Mouse (Mus musculus) gastrocnemius, adult 2 months (tissue): Measurements from ENCODE around the gene Ggt7. TPM values are rescaled to one million over a fixed set of nuclear protein-coding genes. Genes with fewer than 3 reads are reported as not detected.
A peak's percentile ranks its signal among the peaks of the same experiment; 100 is the strongest.

Experiments
- DNase-seq: peaks from one replicate; pipeline ENCODE4 v3.0.0; 2022
- H3K27ac ChIP-seq: fragments of 200-600 bp; 2 replicates; pipeline ENCODE4 v1.8.1; 2022; ENCODE audit warnings: mild to moderate bottlenecking
- H3K4me3 ChIP-seq: fragments of 200-600 bp; 2 replicates; pipeline ENCODE4 v1.8.1; 2022; ENCODE audit warnings: mild to moderate bottlenecking, moderate library complexity
- CTCF ChIP-seq: fragments of 200-600 bp; IDR thresholded peaks from 2 replicates; pipeline ENCODE4 v1.8.1; 2022; ENCODE audit warnings: antibody characterized with exemption, mild to moderate bottlenecking, moderate library complexity
- intact Hi-C: fragments of 180-260 bp; cut with DNase I; formaldehyde crosslinking; loops from one replicate; pipeline ENCODE4 v1.15.1; 2025
- total RNA-seq, 2 experiments: library from RNA; stranded (reverse); gene quantifications; 2 replicates each; pipeline ENCODE4 v1.2.3; 2021

Ggt7 gene
- total RNA-seq, 2 experiments from 2014 or later, result 0.53 to 0.71 TPM

DNA sequence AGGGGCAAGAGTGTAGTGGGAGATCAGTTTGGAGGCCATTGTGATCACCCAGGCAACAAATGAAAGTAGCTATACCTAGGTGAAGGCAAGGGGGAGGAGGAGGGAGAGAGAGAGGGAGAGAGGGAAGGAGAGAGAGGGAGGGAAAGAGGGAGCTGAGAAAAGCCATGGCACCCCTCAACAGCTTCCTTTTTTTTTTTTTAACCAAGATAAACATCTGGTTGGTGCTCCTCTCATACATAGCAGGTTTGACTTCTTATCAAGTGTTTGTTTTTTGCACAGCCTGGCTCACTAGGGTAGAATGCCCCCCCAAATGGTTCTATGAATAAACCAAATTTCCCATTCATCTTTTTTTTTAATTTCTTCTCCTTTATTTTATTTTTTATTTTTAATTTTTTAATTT lies 18.3 kb upstream of the Ggt7 start:
- no peak for DNase-seq
- TF ChIP-seq CTCF, result no peak
- Histone ChIP-seq H3K4me3 (no peak overlapping the region), H3K27ac (no peak overlapping the region)
- intact Hi-C loops, result no loop called here

DNA sequence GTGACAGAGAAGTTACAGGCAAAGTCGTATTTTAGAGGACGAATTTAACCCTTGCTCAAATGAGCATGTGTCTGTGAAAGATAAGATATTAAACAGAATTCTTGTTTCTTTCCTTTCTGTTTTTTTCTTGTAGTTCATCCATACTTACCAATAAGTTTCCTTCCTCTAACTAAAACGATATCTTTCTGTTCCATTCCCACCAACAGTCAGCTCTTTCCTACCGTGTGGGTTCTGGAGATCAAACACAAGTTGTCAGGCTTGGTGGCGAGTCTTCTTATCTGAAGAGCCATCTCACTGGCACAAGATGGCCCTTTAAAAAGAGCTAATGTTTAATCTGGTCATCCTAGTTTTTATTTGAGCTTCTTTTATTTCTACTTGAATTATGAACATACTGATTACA lies 9.3 kb upstream of the Ggt7 start:
- no peak overlapping the region for H3K27ac ChIP-seq
- no peak for TF ChIP-seq CTCF
- intact Hi-C loops, result no loop called here

DNA sequence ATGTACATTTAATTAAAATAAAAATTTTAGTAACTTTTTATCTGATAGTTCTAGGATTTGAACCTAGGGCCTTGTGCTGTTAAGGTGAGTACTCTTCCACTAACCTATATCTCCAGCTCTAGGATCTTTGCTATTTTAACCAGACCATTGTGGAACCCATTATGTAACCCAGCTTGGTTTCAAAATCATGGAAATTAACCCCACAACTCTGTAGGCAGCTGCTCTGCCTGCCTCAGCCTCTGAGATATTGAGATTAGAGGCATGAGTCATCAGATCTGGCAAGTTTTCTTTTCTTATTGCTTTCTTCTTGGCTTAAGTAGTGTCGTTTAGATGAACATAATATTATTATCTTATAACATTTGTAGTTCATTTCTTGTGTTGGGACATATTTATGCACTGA lies 6.3 kb upstream of the Ggt7 start:
- TF ChIP-seq CTCF, result no peak
- H3K27ac ChIP-seq, result no peak overlapping the region
- intact Hi-C loops, result no loop called here
- H3K4me3 ChIP-seq, result no peak overlapping the region
- DNase-seq, result no peak

More for the DNA sequence above, 9.3 kb upstream of the Ggt7 start:
- DNase-seq, result no peak
- H3K4me3 ChIP-seq, result no peak overlapping the region

GRCm38 (mm10) chr2:155523706-155524105 lies 5.7 kb upstream of the Ggt7 start:
- no peak for TF ChIP-seq CTCF
- intact Hi-C loops, result no loop called here
- Histone ChIP-seq H3K4me3 (no peak overlapping the region), H3K27ac (no peak overlapping the region)
- no peak for DNase-seq

- intact Hi-C loops, result loop anchor here (2.0 kb wide), 1 partner anchor 16 kb away; no protein-coding TSS in a partner anchor
- DNase-seq, result no peak
- TF ChIP-seq CTCF, result no peak
- Histone ChIP-seq H3K27ac (peak overlapping the region; percentile 97), H3K4me3 (peak overlapping the region; percentile 86)
Observed at GRCm38 (mm10) chr2:155518531-155519270, 664 bp upstream of the Ggt7 start.

DNA sequence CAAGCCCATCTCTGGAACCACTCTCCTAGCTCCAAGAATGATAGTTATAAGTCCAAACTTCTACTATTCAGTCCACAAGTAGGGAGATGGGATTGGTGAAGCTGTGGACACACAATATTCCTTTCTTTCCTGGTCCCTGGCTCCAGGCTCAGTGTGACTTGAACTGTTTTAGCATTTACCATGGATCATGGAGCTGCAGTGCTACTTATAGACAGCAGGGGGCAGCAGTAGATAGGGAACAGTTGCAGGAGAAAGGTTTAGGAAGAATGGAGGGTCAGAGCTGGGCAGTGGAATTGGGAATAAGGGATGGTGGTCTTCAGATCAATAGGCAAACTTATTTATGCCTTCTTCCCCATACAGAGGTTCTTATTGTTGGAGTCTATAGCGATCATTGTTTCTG lies 2.1 kb downstream of the Ggt7 start:
- intact Hi-C loops, result loop anchor here (1.0 kb wide), 2 partner anchors 68 to 104 kb away; no protein-coding TSS in a partner anchor
- Histone ChIP-seq H3K4me3 (no peak overlapping the region), H3K27ac (no peak overlapping the region)
- TF ChIP-seq CTCF, result peak; percentile 99
- peak; percentile 68 for DNase-seq

GRCm38 (mm10) chr2:155514666-155515065 lies 3.4 kb downstream of the Ggt7 start:
- TF ChIP-seq CTCF, result peak; percentile 59
- peak; percentile 85 for DNase-seq
- Histone ChIP-seq H3K4me3 (peak overlapping the region; percentile 67), H3K27ac (peak overlapping the region; percentile 64)
- intact Hi-C loops, result no loop called here

GRCm38 (mm10) chr2:155513543-155513942 lies 4.5 kb downstream of the Ggt7 start:
- no peak overlapping the region for H3K27ac ChIP-seq
- intact Hi-C loops, result no loop called here
- H3K4me3 ChIP-seq, result no peak overlapping the region
- DNase-seq, result no peak
- no peak for TF ChIP-seq CTCF

DNA sequence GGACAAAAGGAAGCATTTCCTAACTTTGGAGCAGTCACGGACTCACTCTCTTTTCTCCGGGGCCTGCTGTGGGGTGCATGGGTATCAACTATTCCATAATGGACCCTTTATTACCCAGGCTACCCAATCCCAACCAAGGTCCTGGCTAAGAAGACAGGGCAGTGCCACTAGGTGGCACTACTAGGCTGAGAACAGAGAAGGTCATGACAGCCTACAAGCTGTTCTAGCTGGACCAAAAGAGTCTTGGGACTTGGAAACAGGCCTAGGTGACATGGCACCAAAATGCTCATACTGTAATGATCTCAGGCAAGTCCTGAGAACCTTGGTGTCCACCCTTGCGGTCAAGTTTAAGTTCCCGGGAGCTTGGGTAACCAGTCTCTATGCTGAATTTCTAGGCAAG lies 5.6 kb downstream of the Ggt7 start:
- DNase-seq, result peak; percentile 70
- H3K4me3 ChIP-seq, result no peak overlapping the region
- TF ChIP-seq CTCF, result peak; percentile 78
- no peak overlapping the region for H3K27ac ChIP-seq
- intact Hi-C loops, result no loop called here

DNA sequence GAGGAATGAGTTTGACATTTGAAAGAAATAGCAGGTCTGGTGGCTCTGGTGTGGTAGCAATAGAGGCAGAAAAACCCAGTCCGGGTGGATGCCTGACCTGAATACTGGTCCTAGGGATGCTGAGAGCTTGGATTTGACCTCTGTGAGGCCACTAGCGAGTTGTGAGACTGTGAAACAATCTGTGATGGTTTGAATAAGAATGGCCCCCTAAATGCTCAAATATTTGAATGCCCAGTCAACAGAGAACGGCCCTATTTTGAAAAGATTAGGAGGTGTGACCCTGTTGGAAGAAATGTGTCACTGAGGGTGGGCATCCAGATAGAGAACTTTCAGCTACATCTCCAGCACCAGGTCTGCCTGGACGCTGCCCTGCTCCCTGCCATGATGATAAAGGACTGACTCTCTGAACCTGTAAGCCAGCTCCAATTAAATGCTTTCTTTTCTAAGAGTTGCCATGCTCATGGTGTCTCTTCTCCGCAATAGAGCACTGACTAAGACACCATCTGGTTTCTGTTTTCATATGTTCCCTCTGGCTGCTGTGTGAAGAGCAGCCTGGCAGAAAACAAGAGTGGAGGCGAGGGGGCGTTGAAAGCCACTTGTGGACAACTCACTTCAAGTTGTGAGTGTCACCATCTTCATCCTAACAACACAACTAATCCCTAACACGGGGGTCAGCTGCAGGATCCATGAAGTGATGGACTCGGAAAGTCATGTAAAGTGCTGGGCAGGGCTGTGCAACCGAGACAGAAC lies 10.1 kb downstream of the Ggt7 start:
- no peak for TF ChIP-seq CTCF
- intact Hi-C loops, result no loop called here
- H3K27ac ChIP-seq, result no peak overlapping the region
- no peak for DNase-seq
- H3K4me3 ChIP-seq, result no peak overlapping the region

DNA sequence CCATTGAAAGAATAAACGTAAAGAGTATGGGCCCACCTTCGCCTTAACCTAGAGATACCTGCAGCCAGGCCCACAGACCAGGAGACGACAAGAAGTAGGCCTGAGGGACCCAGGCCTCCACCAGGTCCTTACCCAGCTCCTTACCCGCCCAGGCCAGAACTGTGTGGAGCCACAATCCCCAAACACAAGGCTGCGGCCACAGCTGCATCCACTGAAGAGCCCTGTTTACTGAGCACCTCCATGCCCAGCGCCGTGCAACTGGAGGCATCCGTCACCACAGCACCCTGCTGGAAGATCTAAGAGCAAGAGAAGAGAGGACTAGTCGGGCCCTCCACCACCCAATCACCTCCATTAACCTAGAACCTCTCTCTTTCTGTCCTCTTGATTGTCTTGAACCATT lies 12.2 kb downstream of the Ggt7 start:
- H3K4me3 ChIP-seq, result no peak overlapping the region
- no peak overlapping the region for H3K27ac ChIP-seq
- DNase-seq, result no peak
- no peak for TF ChIP-seq CTCF
- intact Hi-C loops, result no loop called here

DNA sequence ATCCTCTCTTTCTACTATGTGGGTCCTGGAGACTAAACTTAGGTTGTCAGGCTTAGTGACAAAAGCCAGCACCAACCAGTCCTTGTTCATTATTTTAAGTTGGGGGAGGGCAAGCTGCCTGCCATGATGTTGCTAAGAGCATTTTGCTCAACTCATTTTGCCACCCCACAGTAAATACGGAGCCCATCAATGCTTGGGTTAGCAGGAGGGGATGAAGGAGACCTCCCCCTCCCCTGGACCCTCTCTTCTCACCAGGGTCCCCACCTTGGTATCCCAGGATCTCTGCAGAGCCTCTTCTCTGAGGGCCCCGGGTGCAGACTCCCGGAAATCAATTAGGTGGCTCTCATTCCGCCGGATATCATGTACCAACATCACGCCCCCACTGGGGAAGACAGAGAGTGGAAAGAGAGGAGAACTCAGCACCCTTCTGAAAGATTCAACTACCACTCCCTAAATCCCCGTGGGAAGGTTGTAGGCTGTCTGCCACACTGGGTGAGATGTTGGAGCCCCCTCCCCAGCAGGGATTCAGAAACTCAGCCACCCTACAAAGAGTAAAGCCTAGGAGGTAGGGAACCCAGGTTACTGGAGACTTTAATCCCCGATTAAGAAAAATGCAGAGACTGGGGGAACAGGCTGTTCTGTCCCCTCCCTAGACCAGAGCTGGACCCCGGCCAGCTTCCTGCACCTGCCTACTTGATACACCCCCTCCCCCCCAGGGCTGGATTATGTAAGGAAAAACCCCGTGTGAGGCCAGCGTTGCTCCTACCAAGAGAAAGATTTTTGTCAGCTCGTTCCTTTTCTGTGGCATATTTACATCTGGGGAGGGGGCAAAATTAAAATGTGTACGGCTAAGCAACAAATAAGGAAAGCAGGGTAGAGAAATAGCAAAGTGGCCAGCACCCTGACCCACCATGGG lies 13.3 kb downstream of the Ggt7 start:
- H3K4me3 ChIP-seq, result no peak overlapping the region
- DNase-seq, result peak; percentile 58
- H3K27ac ChIP-seq, result no peak overlapping the region
- TF ChIP-seq CTCF, result no peak
- intact Hi-C loops, result no loop called here

GRCm38 (mm10) chr2:155502596-155502995 lies 15.4 kb downstream of the Ggt7 start:
- no peak overlapping the region for H3K27ac ChIP-seq
- no peak for TF ChIP-seq CTCF
- no peak overlapping the region for H3K4me3 ChIP-seq
- intact Hi-C loops, result no loop called here
- no peak for DNase-seq
